Mouse (Mus musculus): ENCODE results near the gene Ovch2. TPM values are rescaled to one million over a fixed set of nuclear protein-coding genes. Genes with fewer than 3 reads are reported as not detected.
"Not testable (repeated sequence)": the region's sequence is repeated elsewhere in the genome, so short reads cannot be mapped to it uniquely, and the experiment has no call there.

Ovch2 gene
- total RNA-seq (2015; ENCODE audit: low replicate concordance): not detected in 2 replicates
- total RNA-seq (2017; ENCODE audit: low replicate concordance): not detected in 2 replicates

- ATAC-seq (replicated peaks; ENCODE audit: low FRiP score, poor library complexity, severe bottlenecking): no peak
Observed at GRCm38 (mm10) chr7:107801108-107801507, at the start of gene Ovch2. Gene Ovch2 (minus strand): TSS chr7:107801208.

GRCm38 (mm10) chr7:107847390-107847789 is 46.4 kb upstream of the Ovch2 start, which contains the start of gene Olfr470:
Gene Olfr470 (minus strand): TSS chr7:107847490.
- ATAC-seq (replicated peaks; ENCODE audit: low FRiP score, poor library complexity, severe bottlenecking): not testable (repeated sequence)

- ATAC-seq (replicated peaks; ENCODE audit: low FRiP score, poor library complexity, severe bottlenecking): no peak
Observed at GRCm38 (mm10) chr7:107841719-107842118, 40.7 kb upstream of the Ovch2 start.

- ATAC-seq (replicated peaks; ENCODE audit: low FRiP score, poor library complexity, severe bottlenecking): not testable (repeated sequence)
Observed at GRCm38 (mm10) chr7:107825441-107825840, 24.4 kb upstream of the Ovch2 start, which contains the start of gene Olfr469. Gene Olfr469 (minus strand): TSS chr7:107825541.

DNA sequence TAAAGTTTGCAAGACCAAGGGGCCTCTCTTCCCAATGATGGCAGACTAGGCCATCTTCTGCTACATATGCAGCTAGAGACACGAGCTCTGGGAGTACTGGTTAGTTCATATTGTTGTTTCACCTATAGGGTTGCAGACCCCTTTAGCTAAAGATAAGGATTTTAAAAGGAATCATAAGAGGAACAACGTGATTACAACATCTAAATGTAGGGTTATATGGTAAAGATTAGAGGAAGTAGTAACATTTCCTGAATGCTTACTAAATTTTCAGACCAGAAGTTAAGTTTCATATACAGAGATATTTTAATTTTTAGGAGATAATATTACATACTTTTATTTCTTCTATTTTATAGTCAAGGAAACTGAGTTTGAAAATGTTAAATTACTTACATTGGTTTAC is 22.9 kb upstream of the Ovch2 start:
- not testable (repeated sequence) for ATAC-seq (replicated peaks; ENCODE audit: low FRiP score, poor library complexity, severe bottlenecking)

- no peak for ATAC-seq (replicated peaks; ENCODE audit: low FRiP score, poor library complexity, severe bottlenecking)
Observed at GRCm38 (mm10) chr7:107819442-107819841, 18.4 kb upstream of the Ovch2 start.

DNA sequence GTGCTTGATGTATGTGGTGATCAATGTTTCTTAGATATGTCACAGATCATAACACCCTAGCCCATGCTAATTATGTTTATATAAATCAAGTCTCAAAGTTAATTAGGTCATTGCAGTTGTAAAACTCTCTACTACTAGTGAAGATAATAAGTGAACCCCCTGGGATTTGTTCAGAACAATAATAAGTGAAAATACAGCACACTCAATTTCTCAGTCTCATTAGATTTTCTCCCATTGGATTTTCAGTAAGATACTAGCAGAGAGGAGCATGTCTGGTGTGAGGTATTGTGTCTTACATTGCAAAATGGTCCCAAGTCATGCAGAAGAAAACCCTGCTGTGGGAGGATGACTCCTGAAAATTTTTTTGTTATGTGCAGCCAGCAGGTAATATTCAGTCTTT is 11.0 kb upstream of the Ovch2 start, which contains the start of gene Olfr467:
Gene Olfr467 (plus strand): TSS at position 301 of the 400 bp plus-strand sequence.
- ATAC-seq (replicated peaks; ENCODE audit: low FRiP score, poor library complexity, severe bottlenecking): no peak

DNA sequence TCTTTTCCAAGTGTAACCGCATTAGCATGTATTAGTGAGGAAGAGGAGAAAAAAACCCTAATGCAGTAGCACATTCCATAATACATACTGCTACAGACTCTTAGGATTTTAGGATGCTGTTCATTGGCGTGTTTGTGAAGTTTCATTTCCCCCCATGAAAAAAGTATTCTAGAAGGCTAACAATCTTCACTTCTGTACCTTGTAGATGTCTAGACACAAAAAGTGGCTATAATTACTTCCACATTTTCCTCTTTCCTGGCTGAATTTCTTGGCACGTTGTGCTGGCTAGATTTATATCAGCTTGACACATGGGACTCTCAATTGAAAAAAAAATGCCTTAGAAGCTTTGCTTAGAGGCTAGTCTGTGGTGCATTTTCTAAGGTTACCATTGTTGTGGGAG is 1.1 kb upstream of the Ovch2 start:
- no peak for ATAC-seq (replicated peaks; ENCODE audit: low FRiP score, poor library complexity, severe bottlenecking)

DNA sequence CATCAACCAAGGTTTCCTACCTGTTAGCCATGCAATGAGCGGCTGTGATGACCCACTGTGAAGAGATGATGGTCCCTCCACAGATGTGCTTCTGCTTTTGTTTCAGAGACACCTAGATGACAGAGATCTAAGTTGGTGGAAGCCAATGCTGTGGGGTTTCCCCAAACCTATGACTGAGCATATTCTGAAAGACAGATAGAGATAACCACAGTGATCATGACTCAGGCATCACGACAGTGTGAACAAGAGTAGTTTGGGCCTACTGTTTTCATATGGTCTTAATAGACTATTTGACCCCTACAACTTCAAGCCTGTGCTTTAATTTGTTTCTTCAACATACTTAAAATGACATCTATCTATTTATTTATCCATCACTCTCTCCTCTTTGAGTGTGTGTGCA is 4.5 kb downstream of the Ovch2 start:
- no peak for ATAC-seq (replicated peaks; ENCODE audit: low FRiP score, poor library complexity, severe bottlenecking)

GRCm38 (mm10) chr7:107787977-107788620 is 12.9 kb downstream of the Ovch2 start:
- no peak for ATAC-seq (replicated peaks; ENCODE audit: low FRiP score, poor library complexity, severe bottlenecking)

GRCm38 (mm10) chr7:107779611-107780010 is 21.4 kb downstream of the Ovch2 start:
- no peak for ATAC-seq (replicated peaks; ENCODE audit: low FRiP score, poor library complexity, severe bottlenecking)

- no peak for ATAC-seq (replicated peaks; ENCODE audit: low FRiP score, poor library complexity, severe bottlenecking)
Observed at GRCm38 (mm10) chr7:107778216-107778615, 22.8 kb downstream of the Ovch2 start.

DNA sequence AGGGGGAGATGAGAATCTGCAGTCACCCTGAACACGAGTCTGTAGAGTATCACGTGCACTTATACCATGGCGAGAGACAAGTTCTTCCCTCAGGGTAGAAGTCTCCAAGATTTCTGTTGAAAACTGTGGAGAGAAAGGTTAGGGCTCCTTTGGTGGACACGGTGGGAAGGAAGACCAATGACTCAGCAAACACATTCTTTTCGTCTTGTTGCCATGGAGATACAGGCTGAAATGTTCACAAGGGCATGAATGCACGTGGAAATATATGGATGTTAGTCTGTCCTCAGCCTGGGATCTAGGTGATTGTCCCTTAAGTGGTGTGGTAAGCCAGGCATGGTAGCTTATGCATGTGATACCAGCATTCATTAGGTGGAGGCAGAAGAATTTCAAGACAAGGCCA is 30.2 kb downstream of the Ovch2 start:
- no peak for ATAC-seq (replicated peaks; ENCODE audit: low FRiP score, poor library complexity, severe bottlenecking)

- no peak for ATAC-seq (replicated peaks; ENCODE audit: low FRiP score, poor library complexity, severe bottlenecking)
Observed at GRCm38 (mm10) chr7:107757308-107758151, 43.5 kb downstream of the Ovch2 start, which contains the start of gene Cyb5r2. Gene Cyb5r2 (minus strand): TSS chr7:107758032.

- ATAC-seq (replicated peaks; ENCODE audit: low FRiP score, poor library complexity, severe bottlenecking): no peak
Observed at GRCm38 (mm10) chr7:107756748-107757147, 44.3 kb downstream of the Ovch2 start.

- no peak for ATAC-seq (replicated peaks; ENCODE audit: low FRiP score, poor library complexity, severe bottlenecking)
Observed at GRCm38 (mm10) chr7:107755905-107756304, 45.1 kb downstream of the Ovch2 start.

DNA sequence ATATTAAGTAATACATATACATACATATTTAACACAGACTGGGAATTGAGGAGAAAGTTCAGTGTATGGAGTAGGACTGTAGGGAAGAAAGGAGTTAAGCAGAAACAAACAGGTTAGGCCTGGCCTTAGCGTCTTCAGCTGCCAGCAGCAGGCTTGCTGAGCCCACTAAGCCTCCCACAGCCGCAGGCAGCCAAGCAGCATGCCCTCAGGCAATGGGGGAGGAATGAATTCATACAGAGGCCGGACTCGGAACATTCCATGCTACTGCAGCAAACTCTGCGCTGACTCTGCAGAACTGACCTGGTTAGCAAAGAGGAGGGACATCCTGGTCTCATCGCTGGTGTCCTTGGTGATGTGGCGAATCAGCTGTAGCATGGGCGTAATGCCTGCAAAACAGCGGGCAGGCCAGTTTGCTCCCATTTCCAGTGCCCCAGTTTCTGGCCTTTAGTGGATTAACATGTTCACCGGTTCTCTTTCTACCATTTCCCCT is 48.9 kb downstream of the Ovch2 start:
- no peak for ATAC-seq (replicated peaks; ENCODE audit: low FRiP score, poor library complexity, severe bottlenecking)

GRCm38 (mm10) chr7:107749721-107750120 is 51.3 kb downstream of the Ovch2 start:
- ATAC-seq (replicated peaks; ENCODE audit: low FRiP score, poor library complexity, severe bottlenecking): no peak

DNA sequence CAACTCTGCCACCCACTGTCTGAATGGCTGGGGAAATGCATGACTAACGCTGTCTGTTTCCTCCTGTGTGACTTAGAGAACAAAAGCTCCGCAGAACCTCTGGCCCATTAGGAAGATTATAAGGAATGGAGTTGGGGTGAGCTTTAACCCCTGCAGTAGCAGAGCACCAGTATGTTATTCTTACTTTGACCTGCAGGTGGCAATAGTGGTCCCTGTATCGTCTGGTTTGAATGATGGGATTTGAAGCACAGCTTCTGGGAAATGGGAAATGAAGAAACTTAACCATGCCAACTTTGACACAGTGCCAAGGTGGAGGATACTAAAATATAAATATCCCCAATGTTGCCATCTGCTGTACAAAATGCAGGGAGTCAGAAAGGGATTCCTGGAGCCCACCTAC is 51.7 kb downstream of the Ovch2 start:
- 0 out of 2 replicates have a peak, but pooled peaks have one; percentile 36 for ATAC-seq (replicated peaks; ENCODE audit: low FRiP score, poor library complexity, severe bottlenecking)

GRCm38 (mm10) chr7:107747954-107748353 is 53.1 kb downstream of the Ovch2 start:
- no peak for ATAC-seq (replicated peaks; ENCODE audit: low FRiP score, poor library complexity, severe bottlenecking)

- ATAC-seq (replicated peaks; ENCODE audit: low FRiP score, poor library complexity, severe bottlenecking): no peak
Observed at GRCm38 (mm10) chr7:107747476-107747875, 53.5 kb downstream of the Ovch2 start.
